Mouse (Mus musculus) stomach, postnatal 0 days (tissue): Measurements from ENCODE around the gene Timm10. TPM values are rescaled to one million over a fixed set of nuclear protein-coding genes. Genes with fewer than 3 reads are reported as not detected.
A peak's percentile ranks its signal among the peaks of the same experiment; 100 is the strongest.

ENCODE experiments used
- ATAC-seq: fragments of 200-750 bp; cut with Nextera tagmentation; 2 replicates; pipeline ENCODE4 v1.8.0; 2017; ENCODE audit not compliant: low FRiP score, low TSS enrichment
- DNase-seq: peaks from one replicate; pipeline ENCODE4 v3.0.0-alpha.2; 2016; ENCODE audit warnings: low spot score
- H3K27ac ChIP-seq: fragments of 300-500 bp; sonication (generic); replicated peaks from 2 replicates; pipeline ENCODE4 v1.5.1; 2014; ENCODE audit warnings: mild to moderate bottlenecking, control low read depth
- H3K27me3 ChIP-seq: fragments of 300-500 bp; sonication (generic); 2 replicates; pipeline ENCODE4 v1.6.1; 2014; ENCODE audit warnings: low read length; ENCODE audit not compliant: control insufficient read depth, insufficient read depth
- H3K36me3 ChIP-seq: fragments of 300-500 bp; sonication (generic); 2 replicates; pipeline ENCODE4 v1.6.1; 2014; ENCODE audit warnings: low read length, mixed read lengths; ENCODE audit not compliant: control insufficient read depth, insufficient read depth
- H3K4me1 ChIP-seq: fragments of 300-500 bp; sonication (generic); replicated peaks from 2 replicates; pipeline ENCODE4 v1.6.1; 2014; ENCODE audit warnings: antibody characterized with exemption; ENCODE audit not compliant: control insufficient read depth, insufficient read depth
- H3K4me2 ChIP-seq: fragments of 300-500 bp; sonication (generic); replicated peaks from 2 replicates; pipeline ENCODE4 v1.6.1; 2014; ENCODE audit warnings: low read depth, mild to moderate bottlenecking, control low read depth, moderate library complexity
- H3K4me3 ChIP-seq: fragments of 300-500 bp; sonication (generic); 2 replicates; pipeline ENCODE4 v1.5.1; 2014; ENCODE audit warnings: low read depth, low read length, control low read depth
- H3K9ac ChIP-seq: fragments of 300-500 bp; sonication (generic); 2 replicates; pipeline ENCODE4 v1.6.1; 2014; ENCODE audit warnings: mild to moderate bottlenecking, low read length, control low read depth, mixed read lengths
- H3K9me3 ChIP-seq: fragments of 300-500 bp; sonication (generic); 2 replicates; pipeline ENCODE4 v1.6.1; 2016; ENCODE audit warnings: low read length; ENCODE audit not compliant: control insufficient read depth
- CTCF ChIP-seq: IDR thresholded peaks from 2 replicates; pipeline ENCODE4 v1.5.1; 2016; ENCODE audit warnings: antibody characterized with exemption, low read depth, mild to moderate bottlenecking, moderate library complexity
- EP300 ChIP-seq: optimal IDR thresholded peaks from 2 replicates; pipeline ENCODE3; 2016; ENCODE audit warnings: antibody characterized with exemption
- WGBS: fragments of 180-500 bp; shearing (Covaris S2); extraction: QIAGEN DNeasy Blood & Tissue Kit; methylation state at CpG from one replicate; pipeline ENCODE4 v1.1.7; 2014; 5-methylcytosine and 5-hydroxymethylcytosine counted together
- polyA plus RNA-seq: library from polyadenylated mRNA; unstranded; fragments of >200 nt; fragmentation: Nextera tagmentation; extraction: Ambion mirVana; gene quantifications from 2 replicates; pipeline ENCODE4 v1.2.1, GENCODE M21; 2015

Gene Timm10
- polyA plus RNA-seq, 1 experiment from 2014 or later = 42.3 TPM

GRCm38 (mm10) chr2:84855732-84856131, 28.9 kb downstream of the Timm10 start:
- no peak overlapping the region for H3K4me3 ChIP-seq
- 73% methylated on average over 2 of the region's 2 CpGs for WGBS
- peak; percentile 52 for ATAC-seq
- TF ChIP-seq CTCF (peak; percentile 90), EP300 (no peak)
- peaks cover 11% of the 10 kb centered on the region; the same call in 1 of the 2 replicates for H3K36me3 ChIP-seq
- H3K9me3 ChIP-seq = no peaks in the 10 kb centered on the region
- DNase-seq = peak; percentile 58
- H3K27me3 ChIP-seq = no peaks in the 10 kb centered on the region
- H3K9ac ChIP-seq = no peak overlapping the region
- H3K4me2 ChIP-seq = no peak overlapping the region
- H3K4me1 ChIP-seq = no peaks in the 10 kb centered on the region
- H3K27ac ChIP-seq = no peak overlapping the region

GRCm38 (mm10) chr2:84858551-84858950, 31.8 kb downstream of the Timm10 start:
- no peak for ATAC-seq
- no peaks in the 10 kb centered on the region for H3K4me1 ChIP-seq
- H3K27ac ChIP-seq = no peak overlapping the region
- H3K9ac ChIP-seq = no peak overlapping the region
- no peaks in the 10 kb centered on the region for H3K9me3 ChIP-seq
- no peak overlapping the region for H3K4me3 ChIP-seq
- H3K27me3 ChIP-seq = no peaks in the 10 kb centered on the region
- TF ChIP-seq CTCF (no peak), EP300 (no peak)
- peaks cover 13% of the 10 kb centered on the region; the same call in 1 of the 2 replicates for H3K36me3 ChIP-seq
- whole genome bisulfite sequencing = 78% methylated on average over 1 of the region's 1 CpGs
- DNase-seq = no peak
- H3K4me2 ChIP-seq = no peak overlapping the region

GRCm38 (mm10) chr2:84859991-84860780, 33.4 kb downstream of the Timm10 start:
- Histone ChIP-seq H3K4me1 (no peaks in the 10 kb centered on the region), H3K27me3 (no peaks in the 10 kb centered on the region), H3K27ac (no peak overlapping the region), H3K9ac (no peak overlapping the region), H3K4me2 (no peak overlapping the region), H3K9me3 (no peaks in the 10 kb centered on the region), H3K36me3 (peaks cover 10% of the 10 kb centered on the region; the same call in 1 of the 2 replicates), H3K4me3 (no peak overlapping the region)
- WGBS = 83% methylated on average over 7 of the region's 7 CpGs
- ATAC-seq (no peak), DNase-seq (no peak)
- TF ChIP-seq CTCF (no peak), EP300 (no peak)

GRCm38 (mm10) chr2:84861430-84861829, 34.6 kb downstream of the Timm10 start:
- Histone ChIP-seq H3K9ac (no peak overlapping the region), H3K9me3 (no peaks in the 10 kb centered on the region), H3K4me1 (no peaks in the 10 kb centered on the region), H3K36me3 (peaks cover 10% of the 10 kb centered on the region; the same call in 1 of the 2 replicates), H3K27me3 (no peaks in the 10 kb centered on the region), H3K27ac (no peak overlapping the region), H3K4me2 (no peak overlapping the region), H3K4me3 (no peak overlapping the region)
- ATAC-seq = no peak
- no peak for DNase-seq
- WGBS = 69% methylated on average over 3 of the region's 3 CpGs
- TF ChIP-seq EP300 = no peak
- no peak for TF ChIP-seq CTCF

GRCm38 (mm10) chr2:84862231-84862630, 35.4 kb downstream of the Timm10 start:
- WGBS = 73% methylated on average over 3 of the region's 3 CpGs
- Histone ChIP-seq H3K27ac (no peak overlapping the region), H3K36me3 (peaks cover 10% of the 10 kb centered on the region; the same call in 1 of the 2 replicates), H3K9ac (no peak overlapping the region), H3K27me3 (no peaks in the 10 kb centered on the region), H3K4me1 (no peaks in the 10 kb centered on the region), H3K4me3 (no peak overlapping the region), H3K9me3 (no peaks in the 10 kb centered on the region), H3K4me2 (no peak overlapping the region)
- ATAC-seq (no peak), DNase-seq (no peak)
- no peak for TF ChIP-seq CTCF
- no peak for TF ChIP-seq EP300
